Mouse (Mus musculus): ENCODE measurements around the gene Sgk1.
"Not testable (repeated sequence)": the region's sequence is repeated elsewhere in the genome, so short reads cannot be mapped to it uniquely, and the experiment has no call there.

Gene Sgk1

GRCm38 (mm10) chr10:21868221-21868620 is 13.8 kb upstream of the Sgk1 start:
- DNase-seq (ENCODE audit: low spot score) = no peak

DNA sequence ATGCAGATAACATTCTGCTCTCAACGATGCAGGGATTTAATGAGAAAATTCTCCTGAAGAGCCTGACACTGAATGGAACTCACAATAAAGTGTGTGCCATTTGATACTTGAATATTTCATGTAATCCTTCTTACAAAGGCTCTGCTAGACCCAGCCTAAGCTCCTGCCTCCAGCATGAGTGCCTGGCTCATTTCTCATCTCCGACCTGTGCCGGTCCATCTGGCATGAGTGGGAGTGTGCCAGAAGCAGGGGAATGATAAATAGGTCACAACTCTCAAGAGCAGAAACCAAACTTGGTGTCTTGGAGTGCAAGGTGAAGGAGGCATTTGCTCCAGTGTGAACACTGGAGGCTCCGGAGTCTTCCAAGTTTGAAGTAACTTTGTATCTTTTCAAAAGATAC is 13.4 kb upstream of the Sgk1 start:
- DNase-seq (ENCODE audit: low spot score) = no peak

GRCm38 (mm10) chr10:21881837-21882183 is 174 bp upstream of the Sgk1 start:
- peak; percentile 38 for DNase-seq (ENCODE audit: low spot score)

- DNase-seq (ENCODE audit: low spot score) = peak; percentile 55
Observed at GRCm38 (mm10) chr10:21883587-21883986, 1.6 kb downstream of the Sgk1 start.

DNA sequence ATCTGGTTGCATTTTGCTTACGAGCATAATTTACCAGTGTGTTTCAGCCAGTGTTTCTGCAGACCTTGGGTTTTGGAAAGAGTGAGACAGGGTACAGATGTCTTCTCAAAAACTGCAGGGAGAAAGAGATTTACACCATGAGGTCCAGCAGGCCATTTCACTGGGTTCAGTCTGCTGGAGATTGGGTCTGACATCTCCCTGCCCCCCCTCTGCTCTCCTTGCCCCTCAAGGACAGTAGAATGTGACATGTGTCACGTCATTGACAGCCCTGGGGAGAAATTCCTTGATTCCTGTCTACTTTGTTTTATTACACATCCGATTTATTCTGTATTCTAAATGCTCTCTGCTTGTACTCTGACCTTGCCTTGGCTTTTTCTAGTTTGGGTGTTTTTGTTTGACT is 2.5 kb downstream of the Sgk1 start:
- DNase-seq (ENCODE audit: low spot score) = no peak

- no peak for DNase-seq (ENCODE audit: low spot score)
Observed at GRCm38 (mm10) chr10:21889141-21889765, 7.3 kb downstream of the Sgk1 start.

GRCm38 (mm10) chr10:21890293-21890692 is 8.3 kb downstream of the Sgk1 start:
- no peak for DNase-seq (ENCODE audit: low spot score)

DNA sequence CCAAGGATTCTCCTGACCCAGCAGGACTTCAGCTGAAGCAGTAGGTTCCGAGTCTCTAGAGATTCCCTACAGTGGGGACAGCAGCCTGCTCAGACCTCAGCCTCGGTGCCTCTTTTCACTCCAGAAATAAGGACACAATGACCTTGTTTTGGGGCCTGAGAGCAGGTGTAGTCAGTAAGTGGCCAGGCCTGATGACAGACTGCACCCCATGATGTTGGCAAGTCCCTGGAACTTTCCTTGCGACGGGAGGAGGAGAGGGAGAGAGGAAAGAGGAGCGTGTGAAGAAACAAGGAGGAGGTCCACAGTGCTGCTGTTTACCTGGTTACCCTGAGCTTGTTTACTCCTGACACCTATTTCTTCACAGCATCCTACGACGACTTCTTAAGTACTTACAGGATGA is 9.5 kb downstream of the Sgk1 start:
- no peak for DNase-seq (ENCODE audit: low spot score)

- DNase-seq (ENCODE audit: low spot score) = no peak
Observed at GRCm38 (mm10) chr10:21892104-21892503, 10.1 kb downstream of the Sgk1 start.

- no peak for DNase-seq (ENCODE audit: low spot score)
Observed at GRCm38 (mm10) chr10:21898417-21898816, 16.4 kb downstream of the Sgk1 start.

DNA sequence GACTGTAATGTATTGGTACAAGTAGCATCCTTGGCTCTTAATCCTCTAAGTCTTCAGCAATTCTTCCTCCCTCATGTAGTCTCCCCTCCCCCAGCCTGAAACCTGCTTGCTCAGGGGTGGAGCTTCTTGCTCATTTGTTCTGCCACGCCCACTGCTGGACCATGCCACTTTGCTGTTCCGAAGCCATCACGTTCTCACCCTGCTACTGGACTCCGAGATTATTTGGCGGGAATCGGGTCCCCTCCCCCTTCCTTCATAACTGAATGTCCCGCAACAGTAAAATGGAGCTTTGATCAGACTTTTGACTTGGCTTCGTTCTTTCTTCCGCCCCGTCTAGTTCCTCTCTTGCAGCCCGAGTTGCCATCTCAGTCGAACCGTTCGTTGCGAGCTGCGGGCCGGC is 16.9 kb downstream of the Sgk1 start:
- DNase-seq (ENCODE audit: low spot score) = not testable (repeated sequence)

DNA sequence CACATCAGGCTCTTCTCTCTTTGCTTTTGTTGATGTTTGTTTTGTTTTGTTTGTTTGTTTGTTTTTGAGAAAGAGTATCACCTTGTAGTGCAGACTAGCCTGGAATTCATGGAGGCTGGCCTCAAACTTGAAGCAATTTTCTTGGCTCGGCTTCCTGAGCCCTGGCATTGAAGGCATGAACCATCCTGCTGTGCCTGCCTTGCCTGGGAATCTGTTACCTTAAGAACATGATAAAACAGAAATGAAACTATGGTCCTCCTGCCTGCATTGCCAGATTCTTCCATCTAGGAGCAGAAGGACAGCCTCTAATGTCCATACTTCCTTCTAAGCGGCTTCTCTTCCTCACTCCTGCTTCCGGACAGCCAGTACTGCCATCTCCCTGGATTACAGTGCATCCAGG is 17.4 kb downstream of the Sgk1 start:
- no peak for DNase-seq (ENCODE audit: low spot score)

DNA sequence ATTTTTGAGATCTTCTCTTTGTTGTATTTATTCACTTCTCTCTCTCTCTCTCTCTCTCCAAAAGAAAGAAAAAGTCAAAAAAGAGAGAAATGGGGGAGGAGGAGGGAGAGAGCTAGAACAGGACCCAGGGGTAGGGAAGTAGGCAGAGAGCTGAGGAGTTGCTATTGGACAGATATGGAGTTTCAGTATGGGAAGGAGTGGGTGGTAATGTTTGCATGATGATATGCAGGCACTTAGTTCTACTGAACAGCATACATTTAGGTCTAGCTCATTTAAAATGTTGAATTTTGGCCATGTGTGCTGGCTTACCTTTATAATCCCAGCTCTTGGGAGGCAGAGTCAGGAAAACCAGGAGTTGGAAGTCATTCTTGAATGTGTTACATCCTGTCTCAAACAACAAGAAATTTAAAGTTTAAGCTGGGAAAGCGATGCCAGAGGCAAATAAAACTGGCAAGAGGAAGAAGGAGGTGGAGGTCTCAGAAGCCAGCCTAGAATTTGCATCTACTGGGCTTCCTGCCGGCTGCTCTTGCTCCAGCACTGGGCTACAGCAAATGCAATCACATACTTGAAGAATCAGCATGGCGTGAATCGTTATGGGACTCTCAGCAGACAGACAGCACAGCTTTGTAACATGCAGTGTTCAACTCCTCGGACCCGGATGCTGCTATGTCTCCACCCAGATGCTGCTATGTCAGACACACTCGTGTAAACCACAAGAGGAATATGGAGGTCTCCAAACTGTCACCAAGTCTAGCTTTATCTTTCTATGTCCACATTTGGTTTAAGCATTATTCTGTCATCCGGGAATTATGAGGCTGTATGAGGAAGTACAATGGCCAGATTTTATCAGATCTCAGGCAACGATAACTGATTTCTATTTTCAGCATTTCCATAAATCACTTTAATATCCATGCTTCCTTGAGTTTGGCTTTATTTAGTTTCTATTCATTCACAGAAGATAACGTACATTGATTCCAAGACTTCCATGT is 20.5 kb downstream of the Sgk1 start:
- no peak for DNase-seq (ENCODE audit: low spot score)

- no peak for DNase-seq (ENCODE audit: low spot score)
Observed at GRCm38 (mm10) chr10:21904151-21904550, 22.2 kb downstream of the Sgk1 start.

- DNase-seq (ENCODE audit: low spot score) = no peak
Observed at GRCm38 (mm10) chr10:21905616-21906015, 23.6 kb downstream of the Sgk1 start.

DNA sequence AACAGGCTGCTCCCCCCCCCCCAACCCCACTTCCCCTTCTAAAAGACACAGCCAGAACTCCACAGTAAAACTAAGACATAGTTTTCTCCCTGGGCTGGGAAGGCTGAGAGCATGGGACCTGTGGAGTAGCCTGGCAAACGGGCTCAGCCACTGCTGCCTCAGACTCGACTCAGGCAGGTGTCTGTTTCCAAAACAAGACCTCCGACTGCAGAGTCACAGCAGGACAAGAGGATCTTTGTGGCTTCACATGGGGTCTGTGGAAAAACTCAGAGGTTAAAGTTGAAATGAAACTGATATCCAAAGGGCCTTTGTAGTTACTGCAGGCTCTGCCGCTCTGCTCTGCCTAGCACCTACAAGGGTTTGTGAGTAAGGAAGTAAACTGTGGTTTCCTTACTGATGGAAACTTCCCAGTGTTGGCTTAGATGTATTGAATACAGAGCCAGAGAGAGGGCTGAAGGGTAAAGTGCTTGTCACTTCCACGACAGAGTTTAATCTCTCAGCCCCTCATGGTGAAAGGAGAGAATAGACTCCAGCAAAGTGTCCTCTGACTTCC is 25.0 kb downstream of the Sgk1 start:
- DNase-seq (ENCODE audit: low spot score) = no peak

- DNase-seq (ENCODE audit: low spot score) = no peak
Observed at GRCm38 (mm10) chr10:21907784-21908183, 25.8 kb downstream of the Sgk1 start.

- no peak for DNase-seq (ENCODE audit: low spot score)
Observed at GRCm38 (mm10) chr10:21908686-21909085, 26.7 kb downstream of the Sgk1 start.

- no peak for DNase-seq (ENCODE audit: low spot score)
Observed at GRCm38 (mm10) chr10:21910334-21910733, 28.4 kb downstream of the Sgk1 start.

GRCm38 (mm10) chr10:21911303-21911947 is 29.4 kb downstream of the Sgk1 start:
- DNase-seq (ENCODE audit: low spot score) = no peak

GRCm38 (mm10) chr10:21914751-21915150 is 32.8 kb downstream of the Sgk1 start:
- no peak for DNase-seq (ENCODE audit: low spot score)

DNA sequence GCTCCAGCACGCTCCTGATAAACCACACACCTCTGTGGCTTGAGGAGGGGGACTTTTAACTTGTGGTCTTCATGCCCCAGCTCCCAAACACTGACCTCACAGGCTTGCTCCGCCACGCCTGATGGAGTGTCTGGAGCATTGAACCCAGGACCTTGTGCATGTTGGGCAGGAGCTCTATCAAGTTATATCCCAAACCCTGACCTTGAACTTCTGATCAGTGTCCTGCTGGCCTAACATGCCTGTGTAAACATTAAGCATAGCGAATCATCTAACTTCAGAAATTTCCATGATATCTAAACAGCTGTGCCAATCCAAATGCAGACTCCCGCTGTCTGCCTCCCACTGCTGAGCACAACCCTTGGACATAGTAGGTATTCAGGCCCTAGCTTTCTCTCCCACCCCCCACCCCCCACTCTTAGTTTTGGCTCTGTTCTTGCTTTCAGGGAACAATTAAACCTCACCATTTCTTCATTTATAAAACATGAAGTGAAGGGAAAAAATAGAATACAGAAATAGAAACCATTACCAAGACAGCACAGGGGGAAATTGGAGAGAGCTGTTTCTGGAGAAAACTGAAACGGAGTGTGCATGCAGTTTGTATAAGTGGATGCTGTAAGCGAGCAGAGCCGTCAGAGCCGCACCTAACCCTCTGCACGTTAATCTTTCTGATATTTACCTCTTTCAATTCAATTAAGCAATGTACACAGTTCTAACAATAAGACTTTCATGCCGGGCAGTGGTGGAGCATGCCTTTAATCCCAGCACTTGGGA is 34.5 kb downstream of the Sgk1 start:
- DNase-seq (ENCODE audit: low spot score) = no peak
